Mouse (Mus musculus) cortical plate, adult 2 months (tissue): Measurements from ENCODE around the gene Eif4g1.

Experiments used
- CTCF ChIP-seq: fragments of 200-500 bp; IDR thresholded peaks from 2 replicates; pipeline ENCODE4 v1.5.1; 2011; ENCODE audit warnings: mild to moderate bottlenecking, control low read depth, low read length; ENCODE audit not compliant: insufficient read depth; ENCODE audit errors: extremely low read depth
- POLR2A ChIP-seq: fragments of 200-500 bp; IDR thresholded peaks from 2 replicates; pipeline ENCODE4 v1.6.1; 2011; ENCODE audit warnings: mild to moderate bottlenecking, low read length, control low read depth; ENCODE audit not compliant: insufficient read depth; ENCODE audit errors: extremely low read depth

- TF ChIP-seq CTCF (no peak), POLR2A (no peak)
Measured at GRCm38 (mm10) chr16:20670291-20670690, 2.2 kb downstream of the Eif4g1 start.
